Mouse (Mus musculus) midbrain, embryonic 11.5 days (tissue): ENCODE measurements at regions not wholly inside any gene's neighbourhood (a gene's known extent, or its start where the extent isn't known, plus 50 kb on each side); places are given as distances from the start of the nearest gene placed in this dataset.

Source experiments
- ATAC-seq: fragments of 200-750 bp; cut with Nextera tagmentation; 2 replicates; pipeline ENCODE4 v1.8.0; 2017; ENCODE audit warnings: moderate TSS enrichment, moderate library complexity; ENCODE audit not compliant: low FRiP score
- DNase-seq: peaks from one replicate; pipeline ENCODE4 v3.0.0; 2015; ENCODE audit warnings: low spot score; ENCODE audit errors: missing footprints
- H3K27ac ChIP-seq: fragments of 300-500 bp; sonication (generic); 2 replicates; pipeline ENCODE4 v1.5.1; 2014; ENCODE audit warnings: low read depth, low read length
- H3K27me3 ChIP-seq: fragments of 300-500 bp; sonication (generic); 2 replicates; pipeline ENCODE4 v1.6.1; 2014; ENCODE audit warnings: mild to moderate bottlenecking, low read length, moderate library complexity, mixed read lengths; ENCODE audit not compliant: control insufficient read depth, insufficient read depth
- H3K36me3 ChIP-seq: fragments of 300-500 bp; sonication (generic); 2 replicates; pipeline ENCODE4 v1.6.1; 2014; ENCODE audit warnings: mild to moderate bottlenecking, low read length, moderate library complexity, mixed read lengths; ENCODE audit not compliant: control insufficient read depth, insufficient read depth
- H3K4me1 ChIP-seq: fragments of 300-500 bp; sonication (generic); 2 replicates; pipeline ENCODE4 v1.6.1; 2014; ENCODE audit warnings: low read length; ENCODE audit not compliant: control insufficient read depth, insufficient read depth
- H3K4me2 ChIP-seq: fragments of 300-500 bp; sonication (generic); 2 replicates; pipeline ENCODE4 v1.6.1; 2014; ENCODE audit warnings: mild to moderate bottlenecking, moderate library complexity
- H3K4me3 ChIP-seq: fragments of 300-500 bp; sonication (generic); 2 replicates; pipeline ENCODE4 v1.5.1; 2014; ENCODE audit warnings: low read depth, low read length
- H3K9ac ChIP-seq: fragments of 300-500 bp; sonication (generic); 2 replicates; pipeline ENCODE4 v1.6.1; 2014; ENCODE audit warnings: low read length
- H3K9me3 ChIP-seq: fragments of 300-500 bp; sonication (generic); 2 replicates; pipeline ENCODE4 v1.6.1; 2016; ENCODE audit warnings: low read length; ENCODE audit not compliant: control insufficient read depth
- WGBS: fragments of 180-500 bp; shearing (Covaris S2); extraction: QIAGEN DNeasy Blood & Tissue Kit; methylation state at CpG from one replicate; pipeline ENCODE4 v1.1.7; 2014; 5-methylcytosine and 5-hydroxymethylcytosine counted together

DNA sequence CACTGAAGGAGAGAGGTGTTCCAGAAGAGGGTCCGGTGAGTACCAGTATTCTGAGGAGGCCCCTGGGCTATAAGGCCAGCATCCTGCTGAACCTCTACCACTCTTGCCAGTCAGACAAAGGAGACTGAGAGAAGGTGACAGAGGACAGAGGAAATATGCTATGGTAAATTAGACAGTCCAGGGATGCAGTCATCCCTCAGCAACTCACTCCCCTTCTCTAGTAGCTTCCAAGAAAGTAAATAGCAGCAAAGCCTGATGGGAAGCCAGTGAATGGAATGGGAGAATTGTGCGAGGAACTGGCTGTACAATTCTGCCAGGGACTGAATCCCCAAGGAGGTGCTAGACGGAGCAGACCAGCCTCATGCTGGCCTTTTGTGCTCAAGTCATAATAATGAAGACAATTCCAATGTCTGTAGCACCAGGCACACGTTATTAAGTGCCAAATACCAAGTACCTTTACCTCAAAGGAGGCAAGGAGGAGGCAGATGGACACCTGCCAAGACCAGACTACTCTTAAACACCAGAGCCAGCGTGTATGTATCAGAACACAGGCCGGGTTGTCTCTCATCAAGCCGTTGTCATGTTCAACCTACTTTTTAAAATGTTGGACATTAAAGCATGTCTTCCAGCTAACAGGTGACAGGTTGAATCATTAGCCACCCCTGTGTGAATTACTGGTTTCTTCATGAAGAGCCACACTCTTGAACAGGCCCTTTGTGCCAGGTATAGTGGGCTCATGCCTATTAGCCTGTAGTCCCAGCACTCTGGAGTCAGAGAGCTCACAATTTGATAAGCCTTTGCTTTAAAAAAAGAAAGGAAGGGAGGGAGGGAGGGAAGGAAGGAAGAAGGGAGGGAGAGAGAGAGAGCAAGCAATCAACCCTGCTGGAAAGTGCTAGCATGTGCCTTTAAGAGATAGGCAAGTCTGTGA, 74.4 kb upstream of the Frmd6 start:
- no peak for ATAC-seq
- Histone ChIP-seq H3K27me3 (no peaks in the 10 kb centered on the region), H3K4me1 (peaks cover 5% of the 10 kb centered on the region), H3K27ac (no peak overlapping the region), H3K4me3 (no peak overlapping the region), H3K4me2 (no peak overlapping the region), H3K9ac (no peak overlapping the region), H3K9me3 (no peaks in the 10 kb centered on the region), H3K36me3 (no peaks in the 10 kb centered on the region)
- no peak for DNase-seq
- WGBS = 78% methylated on average over 7 of the region's 7 CpGs

DNA sequence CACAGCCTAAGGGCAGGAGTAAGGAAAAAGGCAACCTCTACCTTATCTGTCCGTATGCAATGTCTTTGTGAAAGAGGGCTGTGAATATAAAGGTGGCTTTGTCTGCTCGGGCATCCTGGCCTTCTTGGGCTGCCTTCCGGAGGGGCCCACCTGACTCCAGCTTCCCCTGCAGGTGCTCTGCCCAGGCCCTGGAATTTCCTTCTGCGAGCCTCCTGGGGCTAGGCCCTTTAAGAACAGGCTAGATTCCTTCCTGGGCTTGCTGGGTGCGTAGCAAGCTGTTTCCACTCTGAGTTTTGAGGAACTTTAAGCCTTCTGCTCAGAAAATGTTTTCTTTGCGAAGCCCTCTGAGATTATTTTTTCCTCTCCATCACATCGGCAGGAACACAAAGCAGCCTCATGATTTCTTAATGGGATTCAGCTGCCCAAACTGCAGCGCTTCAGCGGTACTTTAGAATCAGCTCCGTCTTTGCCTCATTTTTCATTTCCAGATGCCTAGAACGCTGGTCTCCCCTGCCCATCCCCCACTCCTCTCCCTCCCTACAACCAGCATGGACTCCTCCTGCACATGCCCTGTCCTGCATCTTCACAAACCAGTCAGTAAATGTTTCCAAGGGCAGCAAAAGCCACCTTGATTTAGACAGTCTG, 72.9 kb upstream of the Frmd6 start:
- ATAC-seq = no peak
- no peak overlapping the region for H3K4me3 ChIP-seq
- H3K4me2 ChIP-seq = no peak overlapping the region
- no peaks in the 10 kb centered on the region for H3K36me3 ChIP-seq
- H3K27ac ChIP-seq = no peak overlapping the region
- 35% methylated on average over 11 of the region's 11 CpGs for WGBS
- DNase-seq = peak; percentile 89
- no peak overlapping the region for H3K9ac ChIP-seq
- peaks cover 5% of the 10 kb centered on the region for H3K4me1 ChIP-seq
- H3K9me3 ChIP-seq = no peaks in the 10 kb centered on the region
- H3K27me3 ChIP-seq = no peaks in the 10 kb centered on the region

DNA sequence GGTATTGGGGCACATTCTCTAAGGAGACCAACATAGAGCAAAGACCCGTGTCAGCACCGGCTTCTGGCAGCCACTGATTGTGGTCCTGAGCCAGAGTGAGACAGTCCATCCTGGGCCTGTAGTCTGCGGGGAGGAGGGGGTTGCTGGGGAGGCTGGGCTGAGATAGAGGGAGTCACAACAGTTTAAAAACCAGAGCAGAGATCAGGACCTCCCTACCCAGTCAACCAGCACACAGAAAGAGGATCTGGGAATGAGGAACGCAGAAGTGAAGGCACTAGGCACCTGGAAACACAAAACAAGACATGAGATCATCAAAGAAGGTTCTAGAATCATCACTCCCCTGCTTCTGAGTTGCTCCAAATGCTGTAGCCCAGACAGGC, 72.4 kb upstream of the Frmd6 start:
- no peak overlapping the region for H3K9ac ChIP-seq
- 73% methylated on average over 4 of the region's 4 CpGs for WGBS
- no peak for DNase-seq
- no peaks in the 10 kb centered on the region for H3K9me3 ChIP-seq
- H3K36me3 ChIP-seq = no peaks in the 10 kb centered on the region
- ATAC-seq = no peak
- H3K4me2 ChIP-seq = no peak overlapping the region
- peaks cover 5% of the 10 kb centered on the region for H3K4me1 ChIP-seq
- no peak overlapping the region for H3K4me3 ChIP-seq
- H3K27ac ChIP-seq = no peak overlapping the region
- H3K27me3 ChIP-seq = no peaks in the 10 kb centered on the region

DNA sequence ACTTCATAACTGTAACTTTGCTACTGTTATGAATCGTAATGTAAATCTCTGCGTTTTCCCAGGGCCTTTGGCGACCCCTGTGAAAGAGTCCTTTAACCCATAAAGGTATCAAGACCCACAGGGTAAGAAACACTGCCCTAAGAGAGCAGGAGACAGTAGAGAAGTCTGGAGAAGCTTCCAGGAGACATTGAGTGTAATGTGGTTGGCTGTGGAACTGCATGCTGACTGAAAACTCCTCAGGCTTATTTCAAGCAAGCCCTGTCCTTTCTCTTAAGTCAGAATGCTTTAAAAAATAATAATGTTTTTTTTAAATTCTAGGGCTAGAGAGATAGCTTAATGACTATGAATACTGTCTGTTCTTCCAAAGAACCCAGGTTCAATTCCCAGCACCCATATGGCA, 71.9 kb upstream of the Frmd6 start:
- H3K27ac ChIP-seq = no peak overlapping the region
- DNase-seq = no peak
- H3K4me3 ChIP-seq = no peak overlapping the region
- H3K9ac ChIP-seq = no peak overlapping the region
- peaks cover 5% of the 10 kb centered on the region for H3K4me1 ChIP-seq
- no peaks in the 10 kb centered on the region for H3K27me3 ChIP-seq
- H3K4me2 ChIP-seq = no peak overlapping the region
- no peaks in the 10 kb centered on the region for H3K9me3 ChIP-seq
- ATAC-seq = no peak
- WGBS = 91% methylated on average over 3 of the region's 3 CpGs
- no peaks in the 10 kb centered on the region for H3K36me3 ChIP-seq

DNA sequence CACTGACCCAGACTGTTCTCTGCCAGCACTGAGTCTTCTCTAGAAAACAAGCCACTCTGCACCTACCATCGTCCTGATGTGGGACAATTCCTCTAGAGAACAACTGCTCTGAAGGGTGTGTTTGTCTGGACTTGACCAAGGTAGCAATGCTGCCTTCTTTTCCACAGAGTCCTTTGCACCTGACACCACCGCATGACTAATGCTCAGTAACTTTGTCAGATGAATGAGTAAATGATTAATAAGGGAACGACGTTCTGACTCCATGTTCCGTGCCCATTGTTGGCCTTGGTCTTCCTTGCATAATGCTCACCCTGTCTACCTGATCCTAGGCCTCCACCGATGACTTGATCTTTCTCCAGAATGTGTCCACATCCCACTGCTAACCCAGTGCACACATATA, 67.2 kb upstream of the Frmd6 start:
- H3K36me3 ChIP-seq = no peaks in the 10 kb centered on the region
- no peak overlapping the region for H3K9ac ChIP-seq
- 90% methylated on average over 6 of the region's 6 CpGs for WGBS
- no peaks in the 10 kb centered on the region for H3K27me3 ChIP-seq
- DNase-seq (no peak), ATAC-seq (no peak)
- H3K9me3 ChIP-seq = no peaks in the 10 kb centered on the region
- no peaks in the 10 kb centered on the region for H3K4me1 ChIP-seq
- H3K4me2 ChIP-seq = no peak overlapping the region
- no peak overlapping the region for H3K4me3 ChIP-seq
- H3K27ac ChIP-seq = no peak overlapping the region

DNA sequence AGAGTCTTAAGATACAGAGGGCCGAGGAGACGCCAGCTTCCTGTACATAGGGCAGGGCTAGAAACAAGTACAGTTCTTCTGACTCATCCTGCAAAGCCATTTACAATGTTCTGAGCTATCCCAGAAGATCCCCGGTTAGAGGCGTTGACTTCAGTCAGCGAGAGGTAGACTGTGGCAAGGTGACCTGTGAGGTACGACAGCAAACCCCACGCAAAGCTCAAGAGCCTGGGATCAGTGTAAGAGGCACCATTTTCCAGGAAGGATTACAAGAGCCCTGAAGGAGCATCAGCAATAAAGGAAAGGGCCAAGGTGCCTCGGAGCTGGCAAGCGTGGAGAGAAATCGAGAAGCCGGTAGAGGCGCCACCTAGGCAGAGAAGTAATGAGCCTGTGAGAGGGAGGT, 61.8 kb upstream of the Frmd6 start:
- ATAC-seq = no peak
- H3K9me3 ChIP-seq = no peaks in the 10 kb centered on the region
- DNase-seq = no peak
- no peak overlapping the region for H3K27ac ChIP-seq
- H3K27me3 ChIP-seq = no peaks in the 10 kb centered on the region
- no peak overlapping the region for H3K4me3 ChIP-seq
- no peaks in the 10 kb centered on the region for H3K4me1 ChIP-seq
- no peak overlapping the region for H3K4me2 ChIP-seq
- H3K9ac ChIP-seq = no peak overlapping the region
- WGBS = 93% methylated on average over 12 of the region's 12 CpGs
- H3K36me3 ChIP-seq = no peaks in the 10 kb centered on the region

DNA sequence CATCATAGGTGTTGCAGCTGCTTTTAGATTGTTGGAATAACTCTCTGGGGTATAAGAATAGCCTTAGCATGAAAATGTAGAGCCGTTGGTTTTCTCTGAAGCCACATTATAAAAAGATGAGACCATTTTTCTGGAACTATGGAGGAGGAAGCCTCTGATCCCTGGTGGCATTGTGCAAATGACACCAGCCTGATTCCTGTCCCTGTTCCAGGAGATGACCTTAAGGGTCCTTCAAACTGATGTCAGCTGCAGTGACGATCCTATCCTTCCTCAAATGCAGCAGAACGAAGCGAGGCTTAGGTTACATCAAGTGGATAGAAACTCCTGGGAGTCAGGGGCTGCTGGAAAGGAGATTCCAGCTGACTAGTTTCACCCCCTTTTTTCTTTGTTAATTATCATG, 59.0 kb upstream of the Frmd6 start:
- no peak overlapping the region for H3K4me2 ChIP-seq
- ATAC-seq = no peak
- no peak overlapping the region for H3K4me3 ChIP-seq
- no peaks in the 10 kb centered on the region for H3K4me1 ChIP-seq
- H3K9ac ChIP-seq = no peak overlapping the region
- no peak for DNase-seq
- H3K36me3 ChIP-seq = no peaks in the 10 kb centered on the region
- no peaks in the 10 kb centered on the region for H3K27me3 ChIP-seq
- no peaks in the 10 kb centered on the region for H3K9me3 ChIP-seq
- 84% methylated on average over 4 of the region's 4 CpGs for WGBS
- H3K27ac ChIP-seq = no peak overlapping the region

DNA sequence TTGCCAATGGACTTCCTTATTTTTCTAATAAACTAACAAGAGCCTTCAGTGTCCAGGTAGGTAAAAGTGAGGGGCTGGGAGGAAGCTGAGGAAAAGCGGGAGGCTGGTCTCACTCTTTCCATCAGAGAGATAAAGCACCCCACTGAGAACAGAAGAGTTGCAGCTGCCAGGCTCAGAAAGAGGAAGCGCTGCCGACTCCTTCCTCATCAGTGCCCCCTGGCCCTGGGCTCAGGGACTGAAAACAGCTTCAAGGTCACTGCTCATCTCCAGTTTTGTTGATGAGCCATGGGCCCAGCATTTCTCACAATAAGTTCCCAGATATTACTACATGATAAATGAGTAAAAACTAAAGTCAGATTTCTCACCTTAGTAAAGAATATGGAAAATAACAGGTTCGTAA, 57.4 kb upstream of the Frmd6 start:
- H3K27me3 ChIP-seq = no peaks in the 10 kb centered on the region
- ATAC-seq (no peak), DNase-seq (no peak)
- H3K36me3 ChIP-seq = no peaks in the 10 kb centered on the region
- H3K27ac ChIP-seq = no peak overlapping the region
- H3K4me2 ChIP-seq = no peak overlapping the region
- H3K9me3 ChIP-seq = no peaks in the 10 kb centered on the region
- no peak overlapping the region for H3K9ac ChIP-seq
- 58% methylated on average over 4 of the region's 4 CpGs for WGBS
- H3K4me3 ChIP-seq = no peak overlapping the region
- no peaks in the 10 kb centered on the region for H3K4me1 ChIP-seq

DNA sequence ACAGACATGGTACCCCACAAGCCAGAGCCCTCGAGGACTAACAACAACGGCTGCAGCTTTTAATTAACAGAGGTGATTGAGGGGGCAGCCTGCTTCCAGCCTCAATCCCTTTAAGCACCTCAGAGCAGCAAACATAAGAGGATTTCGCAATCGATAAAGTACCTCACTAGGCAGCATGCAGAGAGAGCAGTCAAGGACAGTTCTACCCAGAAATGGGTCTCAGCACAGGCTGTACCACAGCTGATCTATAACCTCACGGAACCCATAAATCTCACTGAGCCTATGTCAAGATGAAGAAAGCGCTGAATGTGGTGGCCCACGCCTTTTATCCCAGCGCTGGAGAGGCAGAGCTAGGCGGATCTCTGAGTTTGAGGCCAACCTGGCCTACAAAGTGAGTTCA, 56.6 kb upstream of the Frmd6 start:
- Histone ChIP-seq H3K27me3 (no peaks in the 10 kb centered on the region), H3K9ac (no peak overlapping the region), H3K4me2 (no peak overlapping the region), H3K36me3 (no peaks in the 10 kb centered on the region), H3K4me1 (no peaks in the 10 kb centered on the region), H3K27ac (no peak overlapping the region), H3K4me3 (no peak overlapping the region), H3K9me3 (no peaks in the 10 kb centered on the region)
- WGBS = 80% methylated on average over 9 of the region's 9 CpGs
- ATAC-seq = no peak
- DNase-seq = no peak
